Mouse (Mus musculus) kidney, postnatal 36 days (tissue): ENCODE data around the gene Gsta1.
A peak's percentile ranks its signal among the peaks of the same experiment; 100 is the strongest.
"Not testable (repeated sequence)": the region's sequence is repeated elsewhere in the genome, so short reads cannot be mapped to it uniquely, and the experiment has no call there.

Source experiments
- DNase-seq, 2 experiments: peaks; one replicate each; pipeline ENCODE4 v3.0.0; 2021 to 2022; ENCODE audit warnings: mixed read lengths in 2 of 2

Gsta1 gene

GRCm38 (mm10) chr9:78233121-78233695 lies 2.8 kb downstream of the Gsta1 start:
- DNase-seq = not testable (repeated sequence)

GRCm38 (mm10) chr9:78255683-78256470 lies 25.4 kb downstream of the Gsta1 start:
- DNase-seq = peak; percentile 50 to 74

GRCm38 (mm10) chr9:78256914-78257313 lies 26.5 kb downstream of the Gsta1 start, which contains the start of gene Gm3776:
TSS of gene Gm3776 (plus strand) at chr9:78257129.
- not testable (repeated sequence) for DNase-seq

GRCm38 (mm10) chr9:78259688-78260087 lies 29.2 kb downstream of the Gsta1 start:
- peak; percentile 47 to 65 for DNase-seq

GRCm38 (mm10) chr9:78270945-78271344 lies 40.5 kb downstream of the Gsta1 start:
- DNase-seq = not testable (repeated sequence)

GRCm38 (mm10) chr9:78282002-78282711 lies 51.7 kb downstream of the Gsta1 start:
- DNase-seq = peak; percentile 75 to 84

GRCm38 (mm10) chr9:78289063-78289462 lies 58.6 kb downstream of the Gsta1 start:
- DNase-seq = not testable (repeated sequence)

GRCm38 (mm10) chr9:78289723-78290122 lies 59.3 kb downstream of the Gsta1 start, which contains the start of gene Gm10639:
TSS of gene Gm10639 (plus strand) at chr9:78289923.
- DNase-seq = not testable (repeated sequence)
